Mouse (Mus musculus) thymus, postnatal 10 days (tissue): ENCODE data around the gene Rasgrp4.
A peak's percentile ranks its signal among the peaks of the same experiment; 100 is the strongest.

Experiments
- DNase-seq, 2 experiments: peaks; one replicate each; pipeline ENCODE4 v3.0.0; 2021; ENCODE audit warnings: low spot score in 2 of 2

Gene Rasgrp4

DNA sequence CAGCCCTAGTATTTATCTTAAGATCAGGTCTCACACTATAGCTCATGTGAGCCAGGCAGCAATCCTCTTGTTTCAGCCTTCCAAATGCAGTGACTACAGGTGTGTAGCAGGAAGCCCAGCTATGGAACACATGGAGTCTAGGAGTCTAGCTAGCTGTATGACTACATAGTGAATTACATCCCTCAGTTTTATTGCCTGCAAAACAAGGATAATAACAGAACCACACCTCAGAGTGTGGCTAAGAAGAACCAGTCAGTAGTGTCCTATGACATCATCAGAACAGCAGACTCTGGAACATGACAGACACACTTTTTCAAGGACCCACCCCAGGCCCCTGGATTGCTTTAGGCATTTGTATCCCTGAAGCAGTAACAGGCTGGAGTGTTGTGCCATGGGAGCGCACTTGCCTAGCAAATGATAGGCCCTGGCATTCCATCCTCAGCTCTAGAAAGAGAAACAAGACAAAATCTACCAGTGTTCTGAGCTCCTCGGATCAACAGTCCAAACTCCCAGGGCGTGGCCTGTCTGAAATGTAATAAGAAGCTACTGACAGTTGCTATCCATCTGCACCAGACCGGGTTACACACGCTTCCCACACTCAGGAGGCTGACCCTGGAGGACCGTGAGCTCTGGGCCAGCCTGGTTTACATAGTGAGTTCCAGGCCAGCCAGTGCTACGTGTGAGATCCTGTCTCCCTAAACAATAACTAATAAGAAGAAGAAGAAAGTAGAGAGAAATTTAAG lies 12.1 kb downstream of the Rasgrp4 start:
- DNase-seq, result no peak

DNA sequence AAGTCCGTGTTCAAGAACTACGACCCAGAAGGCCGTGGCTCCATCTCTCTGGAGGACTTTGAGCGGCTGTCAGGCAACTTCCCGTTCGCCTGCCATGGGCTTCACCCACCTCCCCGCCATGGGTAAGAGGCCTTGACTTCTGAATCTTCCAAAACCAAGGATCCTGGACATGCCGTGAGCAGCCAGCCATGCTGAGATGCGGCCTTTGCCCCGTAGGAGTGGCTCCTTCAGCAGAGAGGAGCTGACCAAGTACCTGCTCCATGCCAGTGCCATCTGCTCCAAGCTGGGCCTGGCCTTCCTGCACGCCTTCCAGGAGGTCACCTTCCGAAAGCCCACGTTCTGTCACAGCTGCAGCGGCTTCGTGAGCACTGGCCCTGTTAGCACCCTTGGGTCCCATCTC lies 14.1 kb downstream of the Rasgrp4 start:
- DNase-seq, result no peak

DNA sequence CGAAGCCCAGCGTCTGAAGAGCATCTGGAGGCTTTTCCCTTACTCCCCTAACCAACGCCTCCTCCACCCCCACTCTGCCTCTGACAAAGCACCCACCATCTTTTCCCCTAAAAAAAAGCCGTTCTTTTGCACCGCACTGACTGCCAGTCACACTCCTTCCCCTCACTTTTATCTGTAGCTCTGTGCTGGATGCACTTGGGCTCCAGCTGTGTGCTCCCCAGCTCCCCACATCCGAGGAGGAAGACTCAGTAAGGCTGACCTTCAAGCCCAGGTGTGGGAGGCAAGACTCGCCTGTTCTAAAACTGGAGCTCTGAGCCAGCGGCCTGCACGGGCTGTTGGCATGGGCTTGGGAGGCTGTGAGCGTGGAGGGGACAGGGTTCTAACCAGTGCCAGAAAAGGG lies 16.8 kb downstream of the Rasgrp4 start:
- DNase-seq, result no peak

DNA sequence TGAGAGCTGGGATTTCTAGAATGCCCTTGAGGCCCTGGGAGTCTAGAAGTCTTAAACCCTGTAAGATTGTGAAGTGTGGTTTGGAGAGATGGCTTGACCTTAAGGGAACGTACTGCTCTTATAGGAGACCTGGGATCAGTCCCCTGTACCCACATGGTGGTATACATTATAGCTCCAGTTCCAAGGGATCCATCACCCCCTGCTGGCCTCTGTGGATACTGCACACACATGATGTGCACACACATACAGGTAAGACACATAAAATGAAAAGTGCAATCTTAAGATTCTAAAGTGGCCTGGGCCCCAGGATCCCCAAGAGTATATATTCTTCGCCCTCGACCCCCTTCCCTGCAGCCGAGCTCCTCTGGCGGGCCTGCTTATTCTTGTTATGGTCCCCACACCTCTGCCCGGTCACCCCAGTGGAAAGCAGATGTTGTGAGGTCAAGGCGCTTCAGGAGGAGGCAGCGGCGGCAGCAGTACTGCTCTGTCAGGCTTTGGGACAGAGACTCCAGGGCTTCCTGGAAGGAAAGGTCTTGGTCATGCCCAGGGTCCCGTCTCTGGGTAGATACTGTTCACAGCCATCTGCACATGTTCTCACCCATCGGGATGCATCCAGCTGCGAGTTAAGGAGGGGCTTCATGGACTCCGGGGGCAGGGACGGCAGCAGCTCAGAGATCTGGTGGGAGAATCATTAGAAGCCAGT lies 19.5 kb downstream of the Rasgrp4 start:
- DNase-seq, result no peak

GRCm38 (mm10) chr7:29155196-29155837 lies 20.7 kb downstream of the Rasgrp4 start:
- peak; percentile 75 to 83 for DNase-seq

DNA sequence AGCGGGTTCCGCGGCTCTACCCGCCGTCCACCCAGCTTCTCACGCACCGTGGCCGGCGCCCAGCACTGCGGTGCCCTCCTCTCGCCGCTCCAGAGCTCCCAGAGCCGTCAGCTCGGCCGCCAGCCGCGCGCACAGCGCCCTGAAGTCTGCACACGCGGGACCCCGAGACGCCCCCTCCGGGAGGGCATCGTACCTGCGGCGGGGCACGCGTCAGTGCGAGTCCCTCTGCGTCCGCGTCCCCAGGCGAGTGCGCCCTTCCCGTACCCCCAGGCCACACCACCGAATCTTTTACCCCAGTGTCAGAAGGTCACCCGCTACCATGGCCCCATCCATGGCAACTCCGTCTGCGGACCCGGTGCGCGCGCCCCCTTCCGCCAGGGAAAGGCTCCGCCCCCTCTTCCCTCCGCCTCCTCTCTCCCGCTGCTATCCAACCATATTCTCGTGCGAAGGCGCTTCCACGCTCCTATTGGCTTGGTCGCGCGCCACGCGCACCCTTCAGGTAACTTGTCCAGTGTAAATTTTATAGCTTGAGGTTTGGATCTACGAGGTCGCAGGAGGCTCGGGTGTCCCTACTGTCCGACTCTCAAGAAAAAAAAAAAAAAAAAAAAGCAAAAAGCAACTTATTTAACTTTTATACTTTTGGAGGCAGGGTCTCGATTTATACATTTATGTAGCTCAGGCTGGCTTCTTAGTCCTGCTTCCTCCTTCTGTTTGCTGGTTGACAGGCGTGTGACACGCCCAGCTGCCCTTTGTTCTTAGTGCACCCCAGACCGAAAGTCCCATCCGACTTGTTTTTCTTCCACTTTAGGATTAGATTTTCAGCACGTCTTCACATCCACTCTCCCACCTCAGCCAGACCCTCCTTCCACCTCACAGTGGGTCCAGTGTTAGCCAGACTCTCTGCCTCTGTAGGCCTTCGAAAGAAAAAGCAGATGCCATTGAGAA lies 21.5 kb downstream of the Rasgrp4 start, which contains the start of gene Fam98c:
TSS of gene Fam98c (minus strand) at position 397 of the 945 bp plus-strand sequence.
- peak; percentile 75 to 83 for DNase-seq

DNA sequence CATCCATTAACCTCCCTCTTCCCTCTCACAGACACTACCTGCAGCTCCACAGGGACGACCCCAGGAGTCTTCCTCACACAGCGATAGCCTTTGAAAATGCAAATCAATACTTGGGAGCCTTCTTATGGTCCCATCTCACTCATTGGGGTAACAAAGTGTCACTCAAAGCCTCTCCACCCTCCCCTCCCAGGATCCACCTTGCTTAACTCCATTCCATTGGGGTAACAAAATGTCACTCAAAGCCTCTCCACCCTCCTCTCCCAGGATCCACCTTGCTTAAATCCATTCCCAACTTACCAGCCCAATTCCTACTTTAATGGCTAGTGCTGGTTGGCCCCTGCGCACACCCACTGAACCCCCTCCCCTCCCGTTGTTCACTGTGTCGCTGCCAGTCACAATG lies 23.6 kb downstream of the Rasgrp4 start:
- no peak for DNase-seq

DNA sequence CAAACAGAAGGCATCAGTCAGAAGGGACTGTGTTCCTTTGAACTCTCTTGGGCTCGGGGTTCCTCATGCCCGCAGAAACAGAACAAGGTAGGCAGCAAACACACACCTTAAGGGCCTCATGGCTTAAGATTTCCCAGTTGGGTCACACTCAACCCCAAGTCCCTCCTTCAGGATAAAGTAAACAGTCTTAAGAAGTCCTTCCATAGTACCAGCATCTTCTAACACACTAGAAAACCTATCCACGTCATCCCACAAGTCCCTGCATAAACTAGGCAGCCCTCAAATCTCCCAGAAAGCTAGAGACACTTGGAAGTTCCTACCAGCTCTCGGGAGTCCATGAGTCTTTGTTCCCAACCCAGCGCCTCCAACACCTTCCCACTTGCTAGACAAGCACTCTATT lies 27.6 kb downstream of the Rasgrp4 start:
- no peak for DNase-seq

GRCm38 (mm10) chr7:29162750-29163525 lies 28.3 kb downstream of the Rasgrp4 start:
- DNase-seq, result no peak

DNA sequence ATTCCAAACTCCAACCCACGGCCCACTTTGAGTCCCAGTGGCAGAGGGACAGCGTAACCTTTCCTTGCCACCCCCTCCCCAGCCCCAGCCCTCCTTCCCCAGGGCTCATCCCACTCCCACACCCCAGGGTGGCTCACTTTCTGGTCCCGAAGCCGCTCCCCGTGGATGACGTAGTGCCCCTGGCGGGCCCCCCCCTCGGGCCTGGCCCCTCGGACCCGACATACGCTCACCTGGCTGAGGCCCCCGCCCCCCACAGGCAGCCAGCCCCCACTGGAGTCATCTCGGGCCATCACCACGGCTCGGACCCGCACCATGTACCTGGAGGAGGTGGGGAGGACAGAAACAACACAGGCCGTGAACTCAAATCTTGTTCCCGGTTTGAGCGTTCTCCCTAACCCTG lies 33.0 kb downstream of the Rasgrp4 start:
- DNase-seq, result no peak

DNA sequence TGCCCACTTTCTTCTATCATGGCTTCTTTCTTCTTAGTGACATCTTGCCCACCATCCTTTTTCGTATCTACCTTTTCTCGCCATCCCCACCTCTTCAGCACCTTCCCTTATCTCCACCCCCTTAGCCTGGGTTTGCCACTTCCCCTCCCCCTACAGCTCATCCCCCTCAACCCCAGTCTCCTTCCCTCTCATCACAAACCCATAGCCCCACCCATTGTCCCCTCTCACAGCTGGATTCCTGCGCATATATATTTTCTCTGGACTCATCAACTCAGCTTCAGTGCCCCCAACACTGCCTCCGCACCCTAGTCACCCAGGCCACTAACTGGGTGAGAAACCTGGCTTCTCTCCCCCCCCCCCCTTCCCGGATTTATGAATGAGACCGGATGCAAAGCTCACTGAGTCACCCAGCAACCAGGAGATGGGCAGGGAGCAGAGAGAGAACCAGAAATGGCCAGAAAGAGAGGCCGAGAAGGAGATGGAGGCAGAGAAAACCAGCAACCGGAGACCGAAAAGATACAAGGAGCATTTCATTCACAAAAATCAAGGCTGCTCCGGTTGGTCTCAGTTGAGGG lies 33.6 kb downstream of the Rasgrp4 start:
- DNase-seq, result no peak

DNA sequence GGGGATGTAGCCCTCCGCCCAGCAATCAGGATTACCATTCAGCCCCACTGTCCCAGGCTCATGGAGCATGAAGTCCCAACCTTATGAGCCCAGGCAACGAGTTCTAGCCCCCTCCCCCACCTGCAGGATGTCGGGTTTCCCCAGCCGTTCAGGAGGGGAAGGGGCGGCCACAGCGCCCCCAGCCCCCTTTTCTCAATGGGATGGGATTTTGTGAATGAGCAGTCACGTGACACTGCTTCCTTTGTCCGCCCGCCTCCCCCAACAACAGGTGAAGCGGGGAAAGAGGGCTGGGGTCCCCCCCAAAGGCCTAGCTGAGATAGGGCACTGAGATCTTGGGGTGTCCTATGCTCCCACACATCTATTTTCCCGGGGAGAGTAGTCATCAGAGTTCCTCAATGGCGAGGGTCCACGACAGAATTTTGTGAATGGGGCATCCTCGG lies 34.2 kb downstream of the Rasgrp4 start:
- no peak for DNase-seq

- no peak for DNase-seq
Observed at GRCm38 (mm10) chr7:29169231-29170065, 34.8 kb downstream of the Rasgrp4 start.

DNA sequence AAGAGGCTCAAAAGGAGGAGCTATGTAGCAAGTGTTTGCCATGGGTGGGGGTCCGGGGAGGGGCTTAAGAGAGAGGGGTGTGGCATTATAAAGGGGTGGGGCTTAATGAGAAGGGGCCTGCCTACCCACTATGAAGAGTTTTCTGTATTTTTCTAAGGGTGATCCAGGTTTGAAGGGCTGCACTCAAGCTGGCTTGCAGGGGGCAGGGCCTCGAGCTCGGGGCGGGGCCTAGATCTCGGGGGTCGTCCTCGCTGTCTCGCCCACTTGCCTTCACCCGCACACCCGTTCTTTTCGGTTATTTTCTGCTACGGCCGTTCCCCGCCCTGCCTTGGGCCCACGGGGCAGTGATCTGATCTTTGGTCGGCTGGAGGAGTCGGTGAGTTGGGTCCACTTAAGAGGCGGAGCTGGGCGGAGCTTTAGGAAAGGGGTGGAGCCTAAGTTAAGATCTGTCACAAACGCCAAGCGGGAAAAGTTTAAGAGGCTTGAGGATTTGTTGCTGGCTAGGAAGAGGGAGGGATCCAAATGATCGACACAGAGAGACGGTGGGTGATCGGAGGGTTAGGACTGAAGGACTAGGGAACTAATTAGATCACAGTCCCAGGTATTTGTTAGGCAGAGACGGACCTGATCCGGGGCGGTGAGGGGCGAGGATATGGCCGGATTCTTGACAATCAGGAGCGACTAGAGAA lies 35.6 kb downstream of the Rasgrp4 start, which contains the start of the genes Ggn and Spred3:
TSS of gene Ggn (plus strand) at position 145 of the 689 bp plus-strand sequence.
TSS of gene Spred3 (minus strand) at position 346 of the 689 bp plus-strand sequence.
- DNase-seq, result no peak

DNA sequence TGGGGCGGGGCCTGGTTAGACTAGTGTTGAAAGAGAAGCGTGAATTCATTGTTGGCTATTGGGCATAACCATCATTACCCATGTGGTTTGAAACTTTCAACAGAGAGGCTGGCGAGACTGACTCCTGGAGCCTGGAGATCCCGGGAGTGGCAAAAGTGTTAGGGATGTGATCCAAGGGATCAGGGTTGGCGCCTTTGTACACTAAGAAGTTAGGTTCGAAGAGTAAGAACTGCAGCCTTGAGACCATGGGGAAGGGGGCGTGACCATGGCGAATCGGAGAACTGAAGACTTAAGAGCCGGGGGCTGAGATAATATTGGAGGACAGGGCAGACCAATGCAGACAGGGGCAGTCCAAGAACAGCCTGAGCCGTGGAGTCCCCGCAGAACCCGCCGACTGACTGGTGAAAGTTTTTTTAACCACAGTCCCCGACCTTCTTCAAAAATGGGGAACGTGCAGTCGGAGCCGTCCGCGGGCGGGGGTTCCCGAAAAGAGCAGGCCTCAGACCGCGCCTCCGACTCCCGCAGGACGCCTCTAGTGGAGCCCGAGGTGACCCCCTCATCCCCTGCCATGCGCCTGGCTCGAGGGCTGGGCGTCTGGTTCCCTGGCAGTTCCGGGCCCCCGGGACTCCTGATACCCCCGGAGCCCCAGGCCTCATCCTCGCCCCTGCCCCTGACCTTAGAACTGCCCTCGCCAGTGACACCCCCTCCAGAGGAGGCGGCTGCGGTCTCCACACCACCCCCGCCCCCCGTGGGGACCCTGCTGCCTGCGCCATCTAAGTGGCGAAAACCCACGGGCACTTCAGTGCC lies 36.3 kb downstream of the Rasgrp4 start:
- DNase-seq, result no peak

- no peak for DNase-seq
Observed at GRCm38 (mm10) chr7:29171562-29172097, 37.0 kb downstream of the Rasgrp4 start.

- no peak for DNase-seq
Observed at GRCm38 (mm10) chr7:29172390-29173016, 37.9 kb downstream of the Rasgrp4 start.
